Mouse (Mus musculus) cerebellum, adult 2 months (tissue): Measurements from ENCODE around the gene Ubtd2.

Source experiments
- CTCF ChIP-seq: fragments of 200-500 bp; IDR thresholded peaks from 2 replicates; pipeline ENCODE4 v1.5.1; 2011; ENCODE audit warnings: low read depth, mild to moderate bottlenecking, control low read depth, low read length, moderate library complexity, borderline replicate concordance; ENCODE audit not compliant: insufficient read depth
- POLR2A ChIP-seq: fragments of 200-500 bp; IDR thresholded peaks from 2 replicates; pipeline ENCODE4 v1.6.1; 2011; ENCODE audit warnings: low read length, control low read depth, borderline replicate concordance; ENCODE audit not compliant: insufficient read depth

- TF ChIP-seq CTCF, result no peak
- no peak for TF ChIP-seq POLR2A
Observed at GRCm38 (mm10) chr11:32498757-32499535, 43.8 kb downstream of the Ubtd2 start.
